Mouse (Mus musculus): ENCODE results near the gene Mef2c. TPM values are rescaled to one million over a fixed set of nuclear protein-coding genes. Genes with fewer than 3 reads are reported as not detected.

The Mef2c gene
- polyA plus RNA-seq, 1 experiment, result 36.8 TPM

DNA sequence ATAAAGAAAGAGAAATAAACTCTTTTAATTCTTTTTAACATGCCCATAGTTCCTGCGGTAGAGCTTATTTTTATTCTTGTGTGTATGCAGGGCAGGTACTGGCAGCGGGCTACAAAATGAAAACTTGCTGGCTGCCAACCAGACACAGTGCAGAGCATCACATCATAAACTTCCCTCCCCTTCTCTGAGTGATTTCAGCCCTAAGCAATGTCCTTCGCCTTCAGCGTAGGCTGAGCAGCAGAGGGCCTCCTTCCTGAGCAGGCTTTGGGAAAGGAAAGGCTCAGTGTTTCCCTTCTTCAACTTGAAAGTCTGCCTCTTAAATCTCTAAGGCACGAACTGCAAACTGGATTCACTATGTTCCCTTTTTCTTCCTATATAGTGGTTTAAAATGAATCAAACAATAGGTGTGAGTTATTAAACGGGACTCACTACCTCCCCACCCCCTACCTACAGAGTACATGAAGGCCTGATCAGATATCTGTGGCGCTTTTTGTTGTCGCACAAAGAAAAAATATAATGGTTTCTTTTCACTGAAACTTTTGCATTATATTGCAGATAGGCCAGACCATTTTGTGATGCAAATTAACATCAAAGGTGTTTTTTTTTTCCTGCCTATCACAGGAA is 28.2 kb downstream of the Mef2c start:
- no peak for DNase-seq
- WGBS, result 27% methylated on average over 8 of the region's 8 CpGs
- TF ChIP-seq POLR2A (IDR thresholded peaks at IDR 0.05; ENCODE audit: borderline replicate concordance, extremely low read depth, low read depth, low read length) (no peak), CTCF (IDR thresholded peaks at IDR 0.05; ENCODE audit: insufficient read depth, low read length) (peak; percentile 50; the same call in 1 of the 2 replicates)
- peaks cover 3% of the 10 kb centered on the region; the same call in 1 of the 2 replicates for H3K4me1 ChIP-seq (ENCODE audit: control insufficient read depth, insufficient read depth, low read length)
- no peak overlapping the region for H3K4me3 ChIP-seq (replicated peaks; ENCODE audit: extremely low read depth, low read depth, low read length)

DNA sequence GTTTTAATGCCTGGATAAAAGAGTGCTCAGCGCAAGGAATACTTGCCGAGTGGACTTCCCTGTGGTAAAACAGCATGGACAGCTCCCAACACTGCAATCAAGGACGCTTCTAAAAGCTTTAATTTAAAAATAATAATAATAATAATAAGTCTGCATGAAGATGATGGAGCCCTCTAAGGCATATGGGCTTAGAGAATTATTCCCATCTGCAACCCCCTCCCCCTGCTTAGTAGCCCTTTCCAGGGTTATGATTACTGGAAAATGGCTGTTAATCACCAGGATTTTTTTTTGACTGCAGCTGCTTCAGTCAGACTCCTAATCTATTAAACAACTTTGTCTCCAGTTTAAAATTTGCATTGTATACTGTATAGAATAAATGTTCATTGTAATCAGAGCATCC is 32.5 kb downstream of the Mef2c start:
- no peaks in the 10 kb centered on the region; the same call in 1 of the 2 replicates for H3K4me1 ChIP-seq (ENCODE audit: control insufficient read depth, insufficient read depth, low read length)
- WGBS, result 82% methylated on average over 3 of the region's 3 CpGs
- no peak for DNase-seq
- H3K4me3 ChIP-seq (replicated peaks; ENCODE audit: extremely low read depth, low read depth, low read length), result no peak overlapping the region
- TF ChIP-seq CTCF (IDR thresholded peaks at IDR 0.05; ENCODE audit: insufficient read depth, low read length) (no peak), POLR2A (IDR thresholded peaks at IDR 0.05; ENCODE audit: borderline replicate concordance, extremely low read depth, low read depth, low read length) (no peak)

DNA sequence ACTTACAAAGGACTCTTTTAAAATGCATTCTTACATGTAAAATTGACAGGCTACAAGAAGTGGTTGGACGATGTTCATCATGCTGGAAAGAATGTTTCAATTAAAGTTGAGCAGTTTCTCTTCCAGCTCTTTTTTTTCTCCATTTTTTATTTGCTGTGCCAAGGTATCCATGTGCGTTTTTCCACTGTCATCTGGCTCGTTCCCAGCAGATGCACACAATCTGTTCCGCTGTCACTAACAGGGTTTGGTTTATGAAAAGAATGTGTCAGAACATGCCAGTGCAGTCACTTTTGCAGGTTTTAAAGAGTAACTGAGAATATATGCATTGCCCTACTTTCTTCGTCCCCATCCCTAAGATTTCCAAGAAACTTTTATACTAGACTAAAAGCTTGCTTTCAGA is 33.3 kb downstream of the Mef2c start:
- no peak overlapping the region for H3K4me3 ChIP-seq (replicated peaks; ENCODE audit: extremely low read depth, low read depth, low read length)
- no peak for DNase-seq
- no peaks in the 10 kb centered on the region; the same call in 1 of the 2 replicates for H3K4me1 ChIP-seq (ENCODE audit: control insufficient read depth, insufficient read depth, low read length)
- 42% methylated on average over 5 of the region's 5 CpGs for WGBS
- no peak for TF ChIP-seq POLR2A (IDR thresholded peaks at IDR 0.05; ENCODE audit: borderline replicate concordance, extremely low read depth, low read depth, low read length)
- TF ChIP-seq CTCF (IDR thresholded peaks at IDR 0.05; ENCODE audit: insufficient read depth, low read length), result no peak

- Histone ChIP-seq H3K4me1 (ENCODE audit: control insufficient read depth, insufficient read depth, low read length) (no peaks in the 10 kb centered on the region; the same call in 1 of the 2 replicates), H3K4me3 (replicated peaks; ENCODE audit: extremely low read depth, low read depth, low read length) (no peak overlapping the region)
- TF ChIP-seq CTCF (IDR thresholded peaks at IDR 0.05; ENCODE audit: insufficient read depth, low read length) (no peak), POLR2A (IDR thresholded peaks at IDR 0.05; ENCODE audit: borderline replicate concordance, extremely low read depth, low read depth, low read length) (no peak)
- no peak for DNase-seq
Observed at GRCm38 (mm10) chr13:83539921-83540320, 36.1 kb downstream of the Mef2c start.

DNA sequence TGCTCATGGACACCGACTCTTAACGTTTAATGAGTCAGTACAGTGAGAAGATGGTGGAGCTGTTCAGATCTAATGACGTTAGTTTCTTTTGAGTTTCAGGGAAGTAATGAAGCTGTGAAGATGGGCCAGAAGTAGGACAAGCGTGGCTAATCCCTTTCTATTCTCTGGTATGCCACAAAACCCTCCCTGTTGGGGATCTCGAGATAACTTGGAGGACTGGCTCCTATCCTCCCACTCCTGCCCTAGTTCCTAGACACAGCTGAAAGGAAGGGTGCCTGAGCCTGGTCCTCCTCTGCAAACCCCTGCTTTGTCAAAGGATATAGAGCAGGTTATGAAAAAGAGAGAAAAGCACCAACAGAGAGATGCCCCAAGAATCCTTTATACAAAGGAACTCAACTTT is 38.8 kb downstream of the Mef2c start:
- H3K4me3 ChIP-seq (replicated peaks; ENCODE audit: extremely low read depth, low read depth, low read length), result no peak overlapping the region
- H3K4me1 ChIP-seq (ENCODE audit: control insufficient read depth, insufficient read depth, low read length), result no peaks in the 10 kb centered on the region; the same call in 1 of the 2 replicates
- WGBS, result 79% methylated on average over 5 of the region's 5 CpGs
- no peak for DNase-seq
- no peak for TF ChIP-seq CTCF (IDR thresholded peaks at IDR 0.05; ENCODE audit: insufficient read depth, low read length)
- no peak for TF ChIP-seq POLR2A (IDR thresholded peaks at IDR 0.05; ENCODE audit: borderline replicate concordance, extremely low read depth, low read depth, low read length)

DNA sequence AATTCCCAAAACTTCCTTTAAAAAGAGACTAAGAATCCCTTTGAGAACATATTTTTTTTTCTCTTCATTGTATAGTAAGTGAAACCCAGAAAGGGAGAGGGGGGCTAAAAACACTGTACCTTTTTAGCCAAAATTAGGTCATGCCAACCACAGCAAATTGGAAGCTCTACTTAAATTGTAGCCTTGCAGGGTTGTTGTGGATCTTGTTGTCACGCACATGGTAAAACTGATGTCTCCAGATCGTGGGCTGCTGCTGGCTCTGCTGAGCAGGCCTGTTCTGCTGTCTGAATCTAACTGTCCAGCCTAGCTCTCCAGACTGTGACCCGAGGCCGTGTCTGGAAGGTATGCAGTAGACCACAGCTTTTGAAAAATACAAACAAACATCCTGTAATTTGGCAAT is 40.9 kb downstream of the Mef2c start:
- no peak overlapping the region for H3K4me3 ChIP-seq (replicated peaks; ENCODE audit: extremely low read depth, low read depth, low read length)
- TF ChIP-seq POLR2A (IDR thresholded peaks at IDR 0.05; ENCODE audit: borderline replicate concordance, extremely low read depth, low read depth, low read length), result no peak
- no peak for TF ChIP-seq CTCF (IDR thresholded peaks at IDR 0.05; ENCODE audit: insufficient read depth, low read length)
- no peak for DNase-seq
- WGBS, result 48% methylated on average over 4 of the region's 4 CpGs
- no peaks in the 10 kb centered on the region for H3K4me1 ChIP-seq (ENCODE audit: control insufficient read depth, insufficient read depth, low read length)

DNA sequence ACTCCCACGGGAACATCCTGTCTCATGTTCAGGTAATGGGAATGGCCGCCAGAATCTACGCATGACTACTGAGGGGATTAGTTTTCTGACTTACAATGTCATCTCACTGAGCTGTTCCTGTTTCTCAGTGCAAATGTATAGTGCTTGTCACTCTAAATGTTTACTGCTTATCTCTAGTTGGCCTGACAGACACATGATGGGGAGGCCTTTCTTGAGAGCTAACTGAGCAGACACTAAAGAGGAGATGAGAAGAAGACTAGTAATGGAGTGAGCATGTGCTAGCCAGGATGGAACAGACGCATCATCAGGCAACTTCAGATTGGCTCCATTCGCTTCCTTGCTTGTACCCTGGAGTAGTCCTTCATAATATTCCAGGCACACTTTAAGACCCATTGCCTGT is 43.0 kb downstream of the Mef2c start:
- 94% methylated on average over 5 of the region's 5 CpGs for WGBS
- no peak for DNase-seq
- H3K4me1 ChIP-seq (ENCODE audit: control insufficient read depth, insufficient read depth, low read length), result no peaks in the 10 kb centered on the region
- no peak overlapping the region for H3K4me3 ChIP-seq (replicated peaks; ENCODE audit: extremely low read depth, low read depth, low read length)
- no peak for TF ChIP-seq CTCF (IDR thresholded peaks at IDR 0.05; ENCODE audit: insufficient read depth, low read length)
- TF ChIP-seq POLR2A (IDR thresholded peaks at IDR 0.05; ENCODE audit: borderline replicate concordance, extremely low read depth, low read depth, low read length), result no peak

DNA sequence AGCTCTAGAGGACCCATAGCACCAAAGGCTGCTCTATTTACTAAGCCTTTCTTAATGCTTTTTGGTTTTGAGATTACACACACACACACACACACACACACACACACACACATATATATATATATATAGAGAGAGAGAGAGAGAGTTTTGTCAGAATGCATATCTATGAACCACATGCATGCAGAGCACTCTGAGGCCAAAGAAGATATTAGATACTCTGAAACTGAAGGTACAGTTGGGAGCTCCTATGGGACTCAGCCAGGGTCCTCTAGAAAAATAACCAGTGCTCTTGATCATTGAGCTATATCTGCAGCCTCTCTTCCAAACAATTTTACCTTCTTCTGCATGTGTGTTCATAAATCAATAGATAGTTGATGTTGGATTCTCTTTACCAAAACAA is 47.4 kb downstream of the Mef2c start:
- no peak overlapping the region for H3K4me3 ChIP-seq (replicated peaks; ENCODE audit: extremely low read depth, low read depth, low read length)
- TF ChIP-seq CTCF (IDR thresholded peaks at IDR 0.05; ENCODE audit: insufficient read depth, low read length), result no peak
- no peak for TF ChIP-seq POLR2A (IDR thresholded peaks at IDR 0.05; ENCODE audit: borderline replicate concordance, extremely low read depth, low read depth, low read length)
- no peaks in the 10 kb centered on the region for H3K4me1 ChIP-seq (ENCODE audit: control insufficient read depth, insufficient read depth, low read length)
- no peak for DNase-seq

GRCm38 (mm10) chr13:83552051-83552450 is 48.2 kb downstream of the Mef2c start:
- no peak for DNase-seq
- no peak for TF ChIP-seq CTCF (IDR thresholded peaks at IDR 0.05; ENCODE audit: insufficient read depth, low read length)
- no peak for TF ChIP-seq POLR2A (IDR thresholded peaks at IDR 0.05; ENCODE audit: borderline replicate concordance, extremely low read depth, low read depth, low read length)
- H3K4me3 ChIP-seq (replicated peaks; ENCODE audit: extremely low read depth, low read depth, low read length), result no peak overlapping the region
- H3K4me1 ChIP-seq (ENCODE audit: control insufficient read depth, insufficient read depth, low read length), result no peaks in the 10 kb centered on the region
- WGBS, result 25% methylated on average over 1 of the region's 1 CpGs

- no peak for DNase-seq
- WGBS, result 74% methylated on average over 2 of the region's 2 CpGs
- peaks cover 7% of the 10 kb centered on the region for H3K4me1 ChIP-seq (ENCODE audit: control insufficient read depth, insufficient read depth, low read length)
- no peak overlapping the region for H3K4me3 ChIP-seq (replicated peaks; ENCODE audit: extremely low read depth, low read depth, low read length)
- TF ChIP-seq CTCF (IDR thresholded peaks at IDR 0.05; ENCODE audit: insufficient read depth, low read length) (no peak), POLR2A (IDR thresholded peaks at IDR 0.05; ENCODE audit: borderline replicate concordance, extremely low read depth, low read depth, low read length) (no peak)
Observed at GRCm38 (mm10) chr13:83563261-83563660, 59.4 kb downstream of the Mef2c start.
